Mouse (Mus musculus) myocyte (in vitro differentiated cells): ENCODE data around the gene Izumo1.

Source experiments
- E2F4 ChIP-seq: IDR thresholded peaks from one replicate; pipeline ENCODE4 v1.6.1; 2011; ENCODE audit warnings: mild to moderate bottlenecking, control low read depth, moderate library complexity; ENCODE audit not compliant: insufficient read depth
- MAX ChIP-seq: IDR thresholded peaks from one replicate; pipeline ENCODE4 v1.6.1; 2011; ENCODE audit warnings: low read depth, mild to moderate bottlenecking, control low read depth
- MYOG ChIP-seq, 3 experiments: IDR thresholded peaks; one replicate each; pipeline ENCODE4 v1.6.1; 2011; ENCODE audit warnings: control low read depth in 2 of 3, low read depth in 2 of 3, mild to moderate bottlenecking in 2 of 3; ENCODE audit not compliant: insufficient read length in 2 of 3, control insufficient read depth in 1 of 3, insufficient read depth in 1 of 3
- POLR2A ChIP-seq: IDR thresholded peaks from one replicate; pipeline ENCODE4 v1.6.1; 2011; ENCODE audit warnings: low read depth, mild to moderate bottlenecking, control low read depth, moderate library complexity; ENCODE audit not compliant: insufficient read length
- POLR2AphosphoS2 ChIP-seq: IDR thresholded peaks from one replicate; pipeline ENCODE4 v1.6.1; 2011; ENCODE audit warnings: low read depth, control low read depth; ENCODE audit not compliant: insufficient read length
- REST ChIP-seq: IDR thresholded peaks from one replicate; pipeline ENCODE4 v1.6.1; 2011; ENCODE audit warnings: mild to moderate bottlenecking, control low read depth, moderate library complexity; ENCODE audit not compliant: insufficient read depth, insufficient read length
- TCF12 ChIP-seq: IDR thresholded peaks from one replicate; pipeline ENCODE4 v1.6.1; 2011; ENCODE audit warnings: mild to moderate bottlenecking, control low read depth; ENCODE audit not compliant: poor library complexity, insufficient read depth, severe bottlenecking
- USF1 ChIP-seq: IDR thresholded peaks from one replicate; pipeline ENCODE4 v1.6.1; 2011; ENCODE audit warnings: low read depth, mild to moderate bottlenecking, control low read depth, moderate library complexity

DNA sequence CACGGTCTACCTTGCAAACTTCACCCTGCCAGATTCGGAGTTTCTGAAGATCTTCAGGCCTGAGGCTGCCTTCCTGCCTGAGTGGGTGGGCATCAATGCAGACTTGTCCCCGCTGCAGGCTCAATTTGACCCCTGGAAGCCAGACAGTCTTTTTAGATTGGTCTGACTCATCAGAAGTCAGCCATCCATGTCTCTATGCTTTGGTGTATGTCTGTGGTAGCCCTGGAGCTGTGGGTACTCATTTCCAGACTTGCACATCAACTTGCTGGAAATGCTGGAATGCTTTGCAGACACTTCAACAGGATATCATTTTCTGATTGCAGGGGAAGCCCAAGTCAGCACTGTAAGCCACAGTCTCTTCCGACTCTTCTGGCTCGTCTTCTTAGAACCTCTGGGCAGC lies 2.0 kb upstream of the Izumo1 start:
- no peak for TF ChIP-seq POLR2A
- TF ChIP-seq POLR2AphosphoS2 = no peak
- TF ChIP-seq TCF12 = no peak
- TF ChIP-seq REST = no peak
- no peak for TF ChIP-seq MYOG (IDR thresholded peaks at IDR 0.05; ENCODE audit: control insufficient read depth in 1 of 3, insufficient read depth in 1 of 3, insufficient read length in 2 of 3, low read depth in 2 of 3)
- TF ChIP-seq MAX = no peak
- no peak for TF ChIP-seq E2F4
- TF ChIP-seq USF1 = no peak
